Comparison of ENCODE assay signal across 17 mouse cellular contexts in genomic region chr15:57036806-57037566, GRCm38 (mm10).
A peak's percentile ranks its signal among the peaks of the same experiment; 100 is the strongest.
DNase-seq lines count a peak whose midpoint lies in the region; ATAC-seq and TF ChIP-seq lines count a peak whose summit lies in the region.
"Had no signal": no experiment of that assay in that cellular context is flagged by ENCODE, and none has a peak within 500 bp of the region (broad histone marks: within the 10 kb centered on the region; RNA-seq: fewer than 3 reads in every experiment).

No protein-coding gene starts in this region.

- WGBS in hindbrain, postnatal 0 days = 93% methylated on average over 4 of the region's 4 CpGs

- peak; percentile 20 for DNase-seq in gastrocnemius, adult 2 months
- no peak for DNase-seq in gastrocnemius, postnatal 10 days
- peak; percentile 64 for DNase-seq in adrenal gland, adult 2 months
- DNase-seq in cerebellum, postnatal 36 days = no peak
- no peak for DNase-seq in cerebellum, adult 9-10 months
- no peak for DNase-seq in hindbrain, postnatal 0 days (ENCODE audit: low spot score)
- DNase-seq: cerebellum, adult 11 months; kidney, adult 11 months; kidney, postnatal 4 days; thymus, adult 2 months had no signal

- no peaks in the 10 kb centered on the region for H3K4me1 ChIP-seq in hindbrain, postnatal 0 days (ENCODE audit: insufficient read depth, low read length)
- H3K4me1 ChIP-seq: midbrain, embryonic 13.5 days; neural tube, embryonic 13.5 days had no signal

- no peak overlapping the region for H3K9ac ChIP-seq in hindbrain, postnatal 0 days (replicated peaks; ENCODE audit: low read length)
- H3K9ac ChIP-seq: liver, embryonic 14.5 days; midbrain, embryonic 13.5 days; neural tube, embryonic 13.5 days had no signal

- no peaks in the 10 kb centered on the region for H3K27me3 ChIP-seq in hindbrain, postnatal 0 days (ENCODE audit: insufficient read depth, low read length)
- H3K27me3 ChIP-seq: midbrain, embryonic 13.5 days; neural tube, embryonic 13.5 days had no signal

- no peaks in the 10 kb centered on the region for H3K36me3 ChIP-seq in hindbrain, postnatal 0 days (ENCODE audit: insufficient read depth, low read length)
- H3K36me3 ChIP-seq: midbrain, embryonic 13.5 days; neural tube, embryonic 13.5 days had no signal

- H3K4me2 ChIP-seq in hindbrain, postnatal 0 days (ENCODE audit: low read depth, low read length) = no peak overlapping the region
- H3K4me2 ChIP-seq: heart, embryonic 11.5 days; midbrain, embryonic 13.5 days; neural tube, embryonic 13.5 days had no signal

- H3K9me3 ChIP-seq in hindbrain, postnatal 0 days (ENCODE audit: low read length) = no peaks in the 10 kb centered on the region
- H3K9me3 ChIP-seq: midbrain, embryonic 13.5 days; neural tube, embryonic 13.5 days had no signal

- intact Hi-C loops in gastrocnemius, adult 2 months (cut with DNase I) = no loop called here

- peak; percentile 42; the same call in 1 of the 2 replicates for ATAC-seq in granulocyte monocyte progenitor cell, adult 5-6 weeks (replicated peaks; ENCODE audit: poor library complexity, severe bottlenecking)
- ATAC-seq in megakaryocyte progenitor cell, adult 5-6 weeks (replicated peaks; ENCODE audit: poor library complexity) = peak; percentile 26; the same call in 1 of the 2 replicates
- no peak for ATAC-seq in hindbrain, postnatal 0 days
- ATAC-seq: midbrain, embryonic 13.5 days had no signal

- no peak overlapping the region for H3K4me3 ChIP-seq in gastrocnemius, adult 2 months
- H3K4me3 ChIP-seq in hindbrain, postnatal 0 days (ENCODE audit: low read length) = no peak overlapping the region
- H3K4me3 ChIP-seq: left cerebral cortex, adult 2 months; midbrain, embryonic 13.5 days; neural tube, embryonic 13.5 days had no signal

- no peak overlapping the region for H3K27ac ChIP-seq in gastrocnemius, adult 2 months
- no peak overlapping the region for H3K27ac ChIP-seq in hindbrain, postnatal 0 days
- H3K27ac ChIP-seq: left cerebral cortex, adult 2 months; liver, embryonic 14.5 days; midbrain, embryonic 13.5 days; neural tube, embryonic 13.5 days had no signal

- no peak for TF ChIP-seq CTCF in gastrocnemius, adult 2 months (IDR thresholded peaks at IDR 0.05)
- TF ChIP-seq CTCF in hindbrain, postnatal 0 days (IDR thresholded peaks at IDR 0.05; ENCODE audit: low read depth) = no peak

Comparison
In these comparisons a context has a peak if more than half of its experiments do, and no peak if none do; other contexts are left out.
1. DNase-seq: peak in gastrocnemius, adult 2 months (single experiment) and adrenal gland, adult 2 months (single experiment); none in gastrocnemius, postnatal 10 days (single experiment), cerebellum, postnatal 36 days (0 of 2), cerebellum, adult 9-10 months (single experiment) and hindbrain, postnatal 0 days (single experiment).